Mouse (Mus musculus): ENCODE measurements around the gene P2rx7.
A peak's percentile ranks its signal among the peaks of the same experiment; 100 is the strongest.

- peak; percentile 43 for TF ChIP-seq CTCF (IDR thresholded peaks at IDR 0.05; ENCODE audit: low read depth)
- TF ChIP-seq EP300 (IDR thresholded peaks at IDR 0.05; ENCODE audit: low read depth) = no peak
Observed at GRCm38 (mm10) chr5:122602233-122602632, 41.5 kb upstream of the P2rx7 start.
